Mouse (Mus musculus): ENCODE measurements around the gene Vav3.

DNA sequence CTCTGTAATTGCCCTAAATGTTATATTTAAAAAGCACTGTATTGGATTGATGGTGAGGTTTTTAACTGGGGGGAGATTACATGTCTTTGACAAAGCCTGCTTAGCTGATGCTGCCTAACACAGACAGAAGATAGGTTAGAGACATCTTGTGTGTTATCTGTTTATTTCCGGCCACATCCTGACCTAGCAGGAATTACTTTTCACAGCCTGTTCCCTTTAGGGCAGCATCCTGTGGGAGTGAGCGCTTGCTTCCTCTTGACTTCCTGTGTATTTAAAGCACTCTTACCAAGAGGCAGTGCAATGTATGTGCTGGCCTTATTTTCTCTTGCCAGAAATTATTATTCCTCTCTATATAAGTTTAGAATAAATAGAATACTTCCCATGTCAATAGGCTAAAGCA lies 111.5 kb downstream of the Vav3 start:
- TF ChIP-seq CTCF (IDR thresholded peaks at IDR 0.05; ENCODE audit: extremely low read depth, insufficient read depth, insufficient read length, insufficient replicate concordance): no peak
- no peak for TF ChIP-seq POLR2A (IDR thresholded peaks at IDR 0.05; ENCODE audit: low read depth, low read length)
